Mouse (Mus musculus) embryonic fibroblast, embryonic 13.5 days (primary cell): ENCODE results near the gene Nanog.

Experiments
- CTCF ChIP-seq: IDR thresholded peaks from 2 replicates; pipeline ENCODE4 v1.5.1; 2011; ENCODE audit warnings: mild to moderate bottlenecking, control low read depth, low read length, moderate library complexity, borderline replicate concordance; ENCODE audit not compliant: insufficient read depth
- POLR2A ChIP-seq: IDR thresholded peaks from 2 replicates; pipeline ENCODE4 v1.6.1; 2011; ENCODE audit warnings: low read depth, mild to moderate bottlenecking, control low read depth, low read length, moderate library complexity

- no peak for TF ChIP-seq CTCF
- no peak for TF ChIP-seq POLR2A
Measured at GRCm38 (mm10) chr6:122670201-122670551, 37.1 kb upstream of the Nanog start.
